In genomic region chr7:29556283-29556682, GRCm38 (mm10) we compare ENCODE assay signal across 17 mouse cellular contexts.
"Had no signal": no experiment of that assay in that cellular context is flagged by ENCODE, and none has a peak within 500 bp of the region (broad histone marks: within the 10 kb centered on the region; RNA-seq: fewer than 3 reads in every experiment).

No protein-coding gene starts in this region.

- H3K4me2 ChIP-seq: neural tube, embryonic 12.5 days; neural tube, embryonic 13.5 days; neural tube, embryonic 15.5 days; stomach, embryonic 15.5 days had no signal

- H3K4me3 ChIP-seq: neural tube, embryonic 12.5 days; neural tube, embryonic 13.5 days; neural tube, embryonic 15.5 days; stomach, embryonic 15.5 days had no signal

- DNase-seq: retina, postnatal 1 day; right cerebral cortex, adult 18-20 months; right cerebral cortex, postnatal 14 days; right cerebral cortex, postnatal 25 days; right cerebral cortex, postnatal 4 days; spleen, adult 18-20 months; thymus, adult 18-20 months; thymus, adult 2 months; thymus, postnatal 14 days; thymus, postnatal 25 days; thymus, postnatal 36 days; thymus, postnatal 4 days had no signal

- H3K27me3 ChIP-seq: neural tube, embryonic 12.5 days; neural tube, embryonic 13.5 days; neural tube, embryonic 15.5 days; stomach, embryonic 15.5 days had no signal

- H3K9ac ChIP-seq: neural tube, embryonic 12.5 days; neural tube, embryonic 13.5 days; neural tube, embryonic 15.5 days; stomach, embryonic 15.5 days had no signal

- H3K36me3 ChIP-seq: neural tube, embryonic 12.5 days; neural tube, embryonic 13.5 days; neural tube, embryonic 15.5 days; stomach, embryonic 15.5 days had no signal

- H3K4me1 ChIP-seq: neural tube, embryonic 12.5 days; neural tube, embryonic 13.5 days; neural tube, embryonic 15.5 days; stomach, embryonic 15.5 days had no signal

- H3K27ac ChIP-seq: neural tube, embryonic 12.5 days; neural tube, embryonic 13.5 days; neural tube, embryonic 15.5 days; stomach, embryonic 15.5 days; stomach, postnatal 0 days had no signal

- H3K9me3 ChIP-seq: neural tube, embryonic 13.5 days; neural tube, embryonic 15.5 days; stomach, embryonic 15.5 days had no signal
